Mouse (Mus musculus) ES-E14 (cell line): ENCODE measurements around the gene Rsl24d1.

ENCODE experiments used
- HCFC1 ChIP-seq: IDR thresholded peaks from 2 replicates; pipeline ENCODE4 v1.6.1; 2012; ENCODE audit warnings: low read length, inconsistent platforms, borderline replicate concordance; ENCODE audit not compliant: insufficient read depth
- ZC3H11A ChIP-seq: IDR thresholded peaks from 2 replicates; pipeline ENCODE4 v1.6.1; 2012; ENCODE audit warnings: low read depth, mild to moderate bottlenecking, inconsistent platforms, low read length, borderline replicate concordance

DNA sequence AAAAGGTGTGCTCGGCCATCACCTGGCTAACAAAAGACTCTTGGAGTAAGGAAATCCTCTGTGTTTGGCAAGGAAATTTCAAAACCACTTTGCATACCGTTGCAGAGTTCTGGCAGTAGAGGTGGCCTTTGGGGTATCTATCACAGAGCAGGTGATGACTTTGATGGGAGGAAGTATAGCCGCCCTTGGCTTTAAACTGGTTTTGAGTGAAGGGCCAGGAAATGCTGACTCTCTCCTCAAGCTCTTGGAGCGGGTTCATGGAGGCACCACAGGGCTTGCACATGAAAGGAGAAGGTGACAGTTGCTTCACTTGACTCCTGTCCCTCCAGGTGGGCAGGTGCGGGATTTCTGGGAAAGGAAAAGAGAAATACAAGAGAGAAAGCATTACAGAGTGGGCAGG is 25.6 kb upstream of the Rsl24d1 start:
- TF ChIP-seq ZC3H11A (no peak), HCFC1 (no peak)
